Mouse (Mus musculus) gonadal fat pad, adult 2 months (tissue): ENCODE results near the gene Mcm2. TPM values are rescaled to one million over a fixed set of nuclear protein-coding genes. Genes with fewer than 3 reads are reported as not detected.

Experiments
- DNase-seq: peaks from one replicate; pipeline ENCODE4 v3.0.0-alpha.2; 2012; ENCODE audit warnings: low read depth
- polyA plus RNA-seq: library from polyadenylated mRNA; depleted of rRNA; stranded (reverse); fragments of >200 nt; gene quantifications from 2 replicates; pipeline ENCODE4 v1.2.3, GENCODE M21; 2012; rRNA removed

Gene Mcm2
- polyA plus RNA-seq = 14.5 and 16.7 TPM in 2 replicates

DNA sequence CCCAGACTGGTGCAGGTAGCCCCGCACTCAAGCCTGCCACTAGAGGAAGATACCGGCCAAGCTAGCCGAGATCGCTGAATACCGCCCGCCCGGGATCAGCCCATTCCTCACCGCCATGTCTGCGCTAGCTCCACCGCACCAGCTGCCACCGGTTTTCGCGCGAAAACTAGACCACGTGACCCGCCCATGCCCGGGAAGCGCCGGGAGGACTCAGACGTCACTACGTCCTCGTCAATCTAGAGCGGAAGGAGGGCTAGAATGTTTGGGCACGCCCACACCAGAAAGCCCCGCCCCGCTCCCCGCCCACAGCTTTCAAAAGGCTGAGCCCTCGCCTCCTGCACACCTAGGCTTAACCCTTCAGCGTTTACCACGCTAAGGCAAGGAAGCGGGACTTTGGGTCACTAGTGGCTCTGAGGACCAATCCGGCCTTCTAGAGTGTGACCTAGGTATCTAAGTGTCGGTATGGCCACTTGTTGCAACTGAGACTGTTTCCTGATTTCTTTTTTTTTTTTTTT, at the start of gene Mcm2:
Gene Mcm2, minus strand, starts transcription at position 247 of the 515 bp plus-strand sequence.
- DNase-seq = peak; percentile 77

DNA sequence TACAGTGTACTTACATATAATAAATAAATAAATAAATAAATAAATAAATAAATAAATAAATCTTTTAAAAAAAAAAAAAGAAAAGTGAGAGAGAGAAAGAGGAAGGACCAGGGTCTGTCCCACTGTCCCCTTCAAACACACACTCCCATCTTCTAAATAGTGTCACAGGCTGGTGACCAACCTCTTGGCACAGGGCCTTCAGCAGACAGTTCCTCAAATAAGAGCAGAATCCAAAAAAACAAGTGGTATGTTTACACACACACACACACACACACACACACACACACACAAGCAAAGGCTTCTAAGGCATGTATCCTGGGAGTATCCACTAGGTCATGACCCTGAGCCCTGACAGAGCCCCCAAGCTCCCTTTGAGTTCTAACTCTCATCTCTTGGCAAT, 49.2 kb upstream of the Mcm2 start:
- DNase-seq = no peak

DNA sequence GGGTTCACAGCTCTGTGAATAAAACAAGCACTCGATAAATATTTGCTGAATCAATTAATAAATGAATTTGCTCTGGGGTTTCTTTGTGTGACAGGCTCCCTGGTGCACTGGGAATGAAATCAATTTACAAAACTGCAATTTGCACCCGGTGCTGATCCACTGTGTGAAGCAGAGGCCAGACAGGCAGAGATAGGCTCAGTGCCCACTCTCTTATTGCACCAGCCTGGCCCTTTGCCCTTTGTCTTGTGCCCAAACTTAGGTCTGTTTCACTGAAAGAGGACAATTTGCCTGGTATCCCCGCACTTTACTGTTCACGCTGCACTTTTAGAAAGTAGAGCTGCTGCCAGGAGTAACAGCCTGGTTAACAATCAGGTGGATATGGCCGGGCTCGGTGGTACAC, 47.9 kb upstream of the Mcm2 start:
- DNase-seq = no peak

DNA sequence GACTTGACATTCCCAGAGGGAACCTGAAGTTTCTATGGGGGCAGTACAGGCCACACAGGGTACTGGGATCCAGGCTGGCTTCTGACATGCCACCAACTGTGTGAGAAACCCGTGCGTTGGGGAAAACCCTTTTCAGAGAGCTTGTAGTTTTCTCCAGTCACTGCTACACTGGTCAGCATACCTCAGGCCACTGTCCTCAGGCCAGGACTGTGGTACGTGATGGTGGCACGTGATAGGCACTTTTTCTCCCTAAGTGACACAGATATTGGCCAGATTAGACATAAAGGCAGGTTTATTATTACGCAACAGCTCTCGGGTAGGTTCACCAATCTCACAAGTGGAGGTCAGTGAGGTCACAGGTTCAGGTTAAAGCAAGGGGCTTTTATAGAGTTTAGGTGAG, 45.1 kb upstream of the Mcm2 start:
- no peak for DNase-seq

- DNase-seq = no peak
Measured at GRCm38 (mm10) chr6:88942595-88942994, 44.0 kb upstream of the Mcm2 start.

DNA sequence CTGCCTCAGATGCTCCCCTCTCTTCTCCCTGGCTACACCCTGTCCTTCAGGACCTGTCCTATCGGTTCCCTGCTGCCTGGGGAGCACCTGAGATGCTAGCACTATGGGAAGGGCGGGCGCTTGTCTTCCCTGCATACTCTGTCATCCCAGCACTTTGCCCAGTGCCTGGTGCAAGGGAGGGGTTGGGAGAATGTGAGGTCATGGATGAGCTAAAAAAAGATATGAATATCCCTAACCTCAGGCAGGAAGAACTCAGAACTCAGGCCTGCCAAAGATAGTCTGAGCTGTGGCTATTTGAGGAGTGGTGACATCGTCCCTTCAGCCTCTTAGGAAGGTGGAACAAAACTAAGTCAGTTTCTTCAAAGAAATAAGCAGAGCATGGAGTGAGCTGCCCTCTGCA, 43.0 kb upstream of the Mcm2 start:
- DNase-seq = no peak

DNA sequence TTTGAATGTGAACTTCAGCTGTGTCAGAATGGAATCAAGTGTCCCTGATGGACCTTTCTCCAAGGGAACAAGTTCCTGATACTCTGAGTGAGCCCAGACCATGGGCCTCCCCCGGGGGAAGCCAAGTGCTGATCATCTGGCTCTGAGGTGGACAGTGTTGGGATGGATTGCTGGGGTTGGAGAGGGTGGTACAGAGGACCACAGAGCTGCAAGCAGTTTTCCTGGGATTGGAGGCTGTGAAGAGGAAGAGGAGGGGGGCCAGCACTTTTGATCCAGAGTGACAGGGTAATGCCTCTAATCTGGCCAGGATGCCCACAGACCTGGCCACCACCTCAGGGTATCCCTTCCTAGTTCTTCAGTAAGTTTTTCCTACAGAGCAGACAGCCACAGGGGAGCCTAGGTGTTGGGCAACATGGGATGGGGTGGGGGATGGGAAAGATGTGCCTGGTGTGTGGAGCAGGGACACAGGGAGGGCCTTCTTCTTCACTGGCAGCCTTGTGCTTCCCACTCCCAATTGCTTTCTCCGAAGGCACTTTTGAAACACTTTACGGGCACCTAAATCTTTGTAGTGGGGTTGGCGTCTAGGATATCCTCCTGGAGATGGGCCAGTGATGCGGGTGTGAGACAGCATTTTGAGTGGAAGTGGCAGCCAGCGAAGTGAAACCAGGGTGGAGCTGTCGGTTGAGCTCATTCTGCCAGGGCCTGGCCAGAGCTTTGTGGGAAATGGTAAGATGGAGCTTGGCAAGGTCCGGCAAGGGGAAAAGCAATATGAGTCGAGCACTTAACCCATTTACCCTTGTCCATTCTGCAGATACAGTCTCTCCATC, 41.7 kb upstream of the Mcm2 start:
- DNase-seq = no peak

DNA sequence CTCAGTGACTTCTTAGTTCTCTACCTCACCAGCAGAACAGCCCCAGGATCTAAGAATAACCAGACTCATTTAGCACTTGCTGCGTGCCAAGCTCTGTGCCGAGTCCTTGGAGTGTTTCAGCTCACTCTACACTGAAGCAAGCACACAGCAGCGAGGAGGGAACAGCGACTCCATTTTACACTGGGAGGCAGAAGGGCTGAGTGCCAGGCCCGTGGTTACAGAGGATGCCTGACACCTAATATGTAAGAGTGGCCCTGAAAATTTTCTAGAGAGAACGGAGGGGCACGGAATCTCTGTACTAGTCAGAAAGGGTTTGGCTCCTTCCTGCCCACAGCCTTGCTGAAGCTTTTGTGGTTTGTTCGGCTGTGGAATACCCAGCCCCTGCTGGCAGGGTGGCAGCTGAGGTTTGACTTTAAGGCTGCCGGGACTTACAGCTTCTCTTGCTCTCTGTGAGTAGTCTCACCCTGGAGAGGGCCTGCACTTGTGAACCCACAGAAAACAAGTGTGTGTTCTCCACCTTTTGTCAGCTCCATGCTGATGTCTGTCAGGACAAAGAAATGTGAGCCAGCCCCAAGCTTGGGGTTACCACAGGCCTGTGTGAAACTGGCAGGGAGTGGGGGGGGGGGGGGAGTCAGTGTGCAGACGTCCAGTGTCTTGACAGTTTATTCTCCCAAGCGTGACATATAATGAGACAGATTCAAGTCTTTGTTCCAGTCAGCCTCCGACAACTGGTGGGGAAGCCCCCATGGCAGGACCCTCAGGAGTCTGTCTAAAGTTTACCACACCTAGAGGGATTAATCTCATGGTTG, 40.9 kb upstream of the Mcm2 start:
- no peak for DNase-seq

GRCm38 (mm10) chr6:88938664-88939055, 40.1 kb upstream of the Mcm2 start:
- DNase-seq = no peak

- DNase-seq = no peak
Measured at GRCm38 (mm10) chr6:88937971-88938663, 39.5 kb upstream of the Mcm2 start.

- DNase-seq = no peak
Measured at GRCm38 (mm10) chr6:88937214-88937549, 38.6 kb upstream of the Mcm2 start.

- no peak for DNase-seq
Measured at GRCm38 (mm10) chr6:88936342-88937213, 38.0 kb upstream of the Mcm2 start.

DNA sequence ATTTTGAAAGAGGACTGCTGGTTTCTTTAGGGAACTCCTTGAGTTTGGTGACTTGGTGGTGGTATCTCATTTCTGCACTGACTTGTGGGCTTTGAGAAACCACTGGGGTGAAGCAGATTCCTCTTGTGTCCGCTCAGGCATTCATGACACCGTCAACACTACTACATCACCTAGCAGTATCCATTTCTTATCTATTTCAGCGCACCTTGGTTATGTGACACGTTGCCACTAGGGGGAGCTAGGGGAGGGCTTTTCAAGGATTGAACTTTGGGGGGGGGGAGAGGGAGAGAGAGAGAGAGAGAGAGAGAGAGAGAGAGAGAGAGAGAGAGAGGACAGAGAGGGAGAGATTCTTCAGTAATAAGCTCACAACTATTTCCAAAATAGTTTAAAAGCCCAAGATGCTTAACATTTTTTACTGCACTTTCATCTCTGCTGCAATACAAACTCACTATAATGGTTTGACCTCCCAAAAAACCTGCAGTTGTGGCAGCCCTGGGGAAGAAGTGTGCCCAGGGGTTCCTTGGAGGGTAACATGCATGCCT, 37.2 kb upstream of the Mcm2 start:
- DNase-seq = no peak

GRCm38 (mm10) chr6:88934816-88935215, 36.2 kb upstream of the Mcm2 start:
- DNase-seq = no peak

- no peak for DNase-seq
Measured at GRCm38 (mm10) chr6:88934132-88934531, 35.6 kb upstream of the Mcm2 start.

DNA sequence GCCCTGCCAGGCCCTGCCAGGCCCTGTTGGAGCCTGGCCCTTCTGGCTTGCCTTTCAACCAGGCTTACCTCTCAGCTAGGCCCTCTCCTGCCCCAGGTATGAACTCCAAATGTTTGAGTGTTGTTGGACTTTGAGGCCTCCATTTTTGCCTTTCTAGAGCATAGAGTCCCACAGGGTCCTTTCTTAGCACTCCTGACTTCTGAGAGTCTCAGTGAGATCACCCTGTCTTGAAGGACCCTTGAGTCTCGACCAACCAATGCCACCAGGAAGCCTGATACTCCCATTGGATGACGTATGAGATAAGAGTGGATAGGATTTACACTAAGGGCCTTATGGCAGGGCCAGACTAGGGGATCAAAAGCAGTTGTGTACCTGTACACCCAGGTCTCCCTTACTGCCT, 32.9 kb upstream of the Mcm2 start:
- DNase-seq = no peak

DNA sequence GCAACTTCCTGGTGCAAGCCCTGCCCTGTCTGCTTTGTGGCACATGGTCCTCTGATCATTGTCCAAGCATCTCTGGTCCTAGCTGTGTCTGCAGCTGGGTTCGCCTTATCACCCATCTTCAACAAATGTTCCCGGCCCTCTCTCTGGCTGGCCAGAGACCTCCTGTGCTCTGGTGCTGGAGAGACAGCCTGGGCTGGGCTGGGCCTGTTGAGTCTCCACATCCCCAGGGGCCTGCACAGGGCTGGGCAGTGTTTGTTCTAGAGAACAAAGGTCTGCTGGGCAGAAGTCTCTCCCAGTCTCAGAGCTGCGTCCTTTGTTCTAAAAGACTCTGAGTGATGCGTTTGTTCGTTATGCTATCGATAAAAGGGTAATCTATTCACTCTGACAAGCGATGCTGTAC, 31.5 kb upstream of the Mcm2 start:
- no peak for DNase-seq

GRCm38 (mm10) chr6:88929451-88929850, 30.9 kb upstream of the Mcm2 start:
- DNase-seq = no peak

GRCm38 (mm10) chr6:88928576-88928975, 30.0 kb upstream of the Mcm2 start:
- DNase-seq = no peak

DNA sequence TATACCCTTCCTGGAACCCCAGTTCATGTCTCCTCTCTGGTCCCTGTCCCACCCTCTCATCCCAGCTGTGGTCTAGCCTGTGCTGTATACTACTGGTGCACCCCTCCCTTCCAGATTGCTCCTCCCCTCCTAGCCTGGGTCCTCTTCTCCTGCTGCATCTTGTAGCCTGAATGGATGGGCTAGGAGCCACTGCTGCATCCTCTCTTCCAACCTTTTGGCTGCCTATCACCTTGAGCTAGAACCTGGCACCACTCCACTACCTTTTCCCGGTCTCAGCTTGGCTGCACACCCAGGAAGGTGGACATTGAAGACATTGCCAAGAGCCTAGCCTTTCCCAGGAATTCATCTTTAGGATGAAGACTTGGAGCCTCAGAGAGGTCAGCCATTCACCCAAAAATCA, 29.4 kb upstream of the Mcm2 start:
- DNase-seq = no peak

DNA sequence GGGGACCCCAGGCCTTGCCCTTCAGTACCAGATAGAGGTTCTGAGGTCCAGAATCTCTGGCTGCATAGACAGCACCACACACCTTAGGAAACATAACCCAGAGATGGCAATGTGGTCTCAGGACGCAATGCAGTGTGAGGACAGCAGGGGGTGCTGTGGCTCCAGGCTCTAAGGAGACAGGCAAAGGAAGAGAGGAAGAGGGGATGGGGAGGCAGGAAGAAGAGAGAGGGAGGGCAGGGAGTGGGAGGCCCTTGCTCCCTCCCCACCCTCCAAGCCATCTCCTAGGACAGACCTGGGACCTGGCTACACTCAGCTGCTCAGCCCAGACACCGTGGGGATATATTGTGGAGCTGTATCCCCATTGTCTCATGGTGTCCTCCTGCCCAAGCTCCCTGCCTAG, 29.0 kb upstream of the Mcm2 start:
- DNase-seq = no peak
